8 mouse cellular contexts compared by ENCODE assay signal in the genomic region with DNA sequence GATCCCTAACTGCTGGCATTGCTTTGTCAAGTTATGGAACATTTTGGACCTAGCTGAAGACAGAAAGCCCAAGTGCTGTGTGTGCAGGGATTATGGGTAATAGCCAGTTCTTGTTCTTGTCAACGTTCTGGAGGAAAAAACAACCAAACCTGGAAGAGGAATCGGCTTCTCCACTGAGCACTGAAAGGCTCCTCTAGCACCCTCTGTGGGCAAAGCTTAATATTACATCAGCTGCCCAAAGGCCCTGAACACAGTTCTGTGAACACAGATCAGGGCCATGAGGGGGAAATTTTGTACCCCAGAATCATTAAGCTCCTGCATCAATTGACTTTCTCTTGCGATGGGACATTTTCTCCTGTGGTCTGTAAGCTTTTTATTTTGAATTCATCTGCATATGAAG.
DNase-seq lines count a peak whose midpoint lies in the region; ATAC-seq and TF ChIP-seq lines count a peak whose summit lies in the region.
"Had no signal": no experiment of that assay in that cellular context is flagged by ENCODE, and none has a peak within 500 bp of the region (broad histone marks: within the 10 kb centered on the region; RNA-seq: fewer than 3 reads in every experiment).

No protein-coding gene starts in this region.

- intact Hi-C loops in heart, postnatal 14 days (cut with DNase I): no loop called here

- no peaks in the 10 kb centered on the region for H3K36me3 ChIP-seq in heart, embryonic 10.5 days
- no peaks in the 10 kb centered on the region for H3K36me3 ChIP-seq in midbrain, postnatal 0 days (ENCODE audit: insufficient read depth, low read length)
- H3K36me3 ChIP-seq in midbrain, embryonic 16.5 days (ENCODE audit: control insufficient read depth, insufficient read depth, low read length): no peaks in the 10 kb centered on the region
- H3K36me3 ChIP-seq: liver, embryonic 12.5 days had no signal

- H3K27me3 ChIP-seq in heart, embryonic 10.5 days (ENCODE audit: insufficient read depth, poor library complexity, severe bottlenecking): no peaks in the 10 kb centered on the region
- H3K27me3 ChIP-seq in midbrain, postnatal 0 days (ENCODE audit: insufficient read depth, low read length): no peaks in the 10 kb centered on the region
- no peaks in the 10 kb centered on the region for H3K27me3 ChIP-seq in midbrain, embryonic 16.5 days (ENCODE audit: control insufficient read depth, insufficient read depth, low read depth, low read length)
- H3K27me3 ChIP-seq: liver, embryonic 12.5 days had no signal

- H3K9ac ChIP-seq in midbrain, postnatal 0 days (replicated peaks; ENCODE audit: low read length, poor library complexity, severe bottlenecking): no peak overlapping the region
- H3K9ac ChIP-seq in midbrain, embryonic 16.5 days (ENCODE audit: low read depth, low read length): no peak overlapping the region
- H3K9ac ChIP-seq: liver, embryonic 12.5 days had no signal

- peak; percentile 11 to 44 for DNase-seq in heart, postnatal 14 days
- no peak for DNase-seq in heart, embryonic 10.5 days (ENCODE audit: low spot score)
- no peak for DNase-seq in midbrain, postnatal 0 days (ENCODE audit: low spot score)
- DNase-seq in adrenal gland, postnatal 36 days: peak; percentile 17 to 42
- DNase-seq in urinary bladder, postnatal 10 days (ENCODE audit: low spot score): no peak

- no peak for ATAC-seq in midbrain, postnatal 0 days (ENCODE audit: low FRiP score)
- ATAC-seq in midbrain, embryonic 16.5 days: no peak
- peak; percentile 75 for ATAC-seq in megakaryocyte progenitor cell, adult 5-6 weeks (replicated peaks; ENCODE audit: poor library complexity)
- ATAC-seq: liver, embryonic 12.5 days had no signal

- H3K27ac ChIP-seq in heart, embryonic 10.5 days: no peak overlapping the region
- H3K27ac ChIP-seq in midbrain, postnatal 0 days (ENCODE audit: low read depth, low read length): no peak overlapping the region
- no peak overlapping the region for H3K27ac ChIP-seq in midbrain, embryonic 16.5 days (ENCODE audit: low read length)
- H3K27ac ChIP-seq: liver, embryonic 12.5 days had no signal

- H3K4me2 ChIP-seq in midbrain, postnatal 0 days (ENCODE audit: low read depth, low read length, poor library complexity, severe bottlenecking): no peak overlapping the region
- no peak overlapping the region for H3K4me2 ChIP-seq in midbrain, embryonic 16.5 days (ENCODE audit: low read length)
- H3K4me2 ChIP-seq: liver, embryonic 12.5 days had no signal

- peak; percentile 41 for TF ChIP-seq CTCF in midbrain, postnatal 0 days (IDR thresholded peaks at IDR 0.05)

- H3K9me3 ChIP-seq in heart, embryonic 10.5 days: no peaks in the 10 kb centered on the region
- no peaks in the 10 kb centered on the region; the same call in 1 of the 2 replicates for H3K9me3 ChIP-seq in midbrain, postnatal 0 days (ENCODE audit: low read length)
- H3K9me3 ChIP-seq in midbrain, embryonic 16.5 days (replicated peaks; ENCODE audit: control insufficient read depth, low read length, poor library complexity, severe bottlenecking): no peaks in the 10 kb centered on the region
- H3K9me3 ChIP-seq: liver, embryonic 12.5 days had no signal

- H3K4me3 ChIP-seq in heart, embryonic 10.5 days: no peak overlapping the region
- H3K4me3 ChIP-seq in midbrain, postnatal 0 days (ENCODE audit: low read depth, low read length): no peak overlapping the region
- no peak overlapping the region for H3K4me3 ChIP-seq in midbrain, embryonic 16.5 days (ENCODE audit: low read depth, low read length)
- H3K4me3 ChIP-seq: liver, embryonic 12.5 days had no signal

- WGBS in heart, embryonic 10.5 days: 48% methylated on average over 3 of the region's 3 CpGs
- 59% methylated on average over 3 of the region's 3 CpGs for WGBS in midbrain, postnatal 0 days
- 60% methylated on average over 3 of the region's 3 CpGs for WGBS in midbrain, embryonic 16.5 days

- H3K4me1 ChIP-seq in heart, embryonic 10.5 days: no peaks in the 10 kb centered on the region
- H3K4me1 ChIP-seq in midbrain, postnatal 0 days (ENCODE audit: insufficient read depth, low read length): no peaks in the 10 kb centered on the region
- no peaks in the 10 kb centered on the region for H3K4me1 ChIP-seq in midbrain, embryonic 16.5 days (ENCODE audit: control insufficient read depth, insufficient read depth, low read length)
- H3K4me1 ChIP-seq: liver, embryonic 12.5 days had no signal

Comparison
In these comparisons a context has a peak if more than half of its experiments do, and no peak if none do; other contexts are left out.
1. DNase-seq: peak in heart, postnatal 14 days (2 of 2) and adrenal gland, postnatal 36 days (2 of 2); none in heart, embryonic 10.5 days (single experiment), midbrain, postnatal 0 days (single experiment) and urinary bladder, postnatal 10 days (single experiment).